Mouse (Mus musculus) left cerebral cortex, adult 8-10 months (tissue): ENCODE results near the gene Oprm1. TPM values are rescaled to one million over a fixed set of nuclear protein-coding genes. Genes with fewer than 3 reads are reported as not detected.

Source experiments
- DNase-seq, 2 experiments: peaks; one replicate each; pipeline ENCODE4 v3.0.0; 2022; ENCODE audit warnings: low spot score in 2 of 2
- total RNA-seq, 4 experiments: library from RNA; stranded (reverse); gene quantifications; 2 replicates each; pipeline ENCODE4 v1.2.4; 2022

The Oprm1 gene
- total RNA-seq, 4 experiments from 2014 or later = 9.7 to 11.6 (median 10.7) TPM

DNA sequence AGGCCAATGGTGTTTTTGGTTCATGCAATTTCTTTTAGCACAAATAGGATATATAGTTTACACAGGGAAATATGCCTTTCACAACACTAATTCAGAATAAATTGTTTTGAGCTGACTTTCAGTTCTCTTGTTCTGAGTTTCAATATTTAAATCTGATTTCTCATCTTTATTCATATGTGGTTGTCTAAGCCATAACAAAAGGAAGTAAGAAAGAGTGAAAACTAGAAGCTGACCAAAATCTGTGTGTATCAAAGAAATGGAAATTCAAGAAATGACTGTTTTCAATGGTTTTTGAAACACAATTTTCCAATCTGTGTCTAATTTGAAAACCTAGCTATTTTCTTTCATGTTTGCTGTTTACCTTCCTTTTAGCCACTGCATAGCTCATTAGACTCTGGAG, 282.7 kb downstream of the Oprm1 start:
- no peak for DNase-seq

DNA sequence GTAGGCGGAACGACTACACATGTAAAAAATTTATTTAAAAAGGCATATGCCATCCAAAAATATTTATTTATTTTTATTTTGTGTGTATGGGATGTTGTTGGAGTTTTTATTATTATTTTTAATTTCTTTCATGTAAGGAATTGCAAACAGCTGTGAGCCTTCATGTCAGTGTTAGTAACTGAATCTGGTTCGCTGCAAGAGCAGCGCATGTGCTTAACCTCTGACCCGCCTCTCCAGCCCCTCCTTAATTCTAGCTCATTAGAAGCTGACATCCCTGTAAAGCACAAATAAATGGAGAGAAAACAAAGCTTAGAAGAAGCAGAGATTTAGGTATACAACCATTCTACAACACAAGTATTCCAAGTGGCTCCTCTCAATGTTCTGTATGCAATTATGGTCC, 285.6 kb downstream of the Oprm1 start:
- DNase-seq = no peak

DNA sequence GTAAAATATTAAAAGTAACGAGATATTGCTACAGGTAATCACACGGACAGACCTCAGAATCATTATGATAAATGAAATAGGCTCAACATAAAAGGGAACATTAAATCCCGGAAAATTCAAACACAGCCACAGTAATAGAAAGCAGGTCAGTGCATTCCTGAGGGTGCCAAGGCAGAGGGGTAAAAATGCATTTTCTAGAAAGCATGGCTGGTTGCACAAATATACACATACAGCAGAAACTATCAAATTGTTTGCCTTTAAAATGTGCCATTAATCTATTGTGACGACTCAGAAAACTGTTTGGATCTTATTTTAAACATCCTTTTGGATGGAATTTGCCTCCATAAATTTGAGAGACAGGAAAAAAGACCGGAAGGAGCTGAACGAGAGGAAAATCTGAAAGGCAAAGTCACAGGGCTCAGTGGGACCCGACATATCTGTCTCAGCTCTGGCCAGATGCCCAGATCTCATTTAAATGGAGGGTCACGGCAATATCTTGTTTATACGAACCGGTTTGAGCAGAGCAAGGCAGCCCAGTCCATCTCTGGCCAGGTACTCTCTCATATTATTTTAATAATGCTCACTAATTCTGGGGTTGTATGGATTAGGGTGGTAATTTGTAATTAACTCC, 289.1 kb downstream of the Oprm1 start:
- no peak for DNase-seq

DNA sequence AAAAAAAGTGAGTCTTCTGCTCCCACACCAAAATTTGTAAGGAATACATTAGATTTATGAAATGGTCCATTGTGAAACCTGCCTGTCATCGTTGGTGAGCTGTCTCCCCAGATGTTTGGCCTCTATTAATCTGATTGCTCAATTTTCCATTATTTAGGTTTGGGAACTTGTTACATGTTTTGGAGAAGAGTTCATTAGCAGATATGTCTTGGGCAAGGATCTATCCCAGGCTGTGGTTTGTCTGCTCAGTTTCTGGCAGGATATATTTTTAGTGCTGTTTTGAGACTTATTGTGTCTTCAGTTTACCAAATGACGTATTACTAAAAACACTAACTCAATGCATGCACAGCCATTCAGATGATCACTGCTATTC, 289.6 kb downstream of the Oprm1 start:
- DNase-seq = no peak

GRCm38 (mm10) chr10:7049901-7050300, 291.6 kb downstream of the Oprm1 start:
- no peak for DNase-seq

DNA sequence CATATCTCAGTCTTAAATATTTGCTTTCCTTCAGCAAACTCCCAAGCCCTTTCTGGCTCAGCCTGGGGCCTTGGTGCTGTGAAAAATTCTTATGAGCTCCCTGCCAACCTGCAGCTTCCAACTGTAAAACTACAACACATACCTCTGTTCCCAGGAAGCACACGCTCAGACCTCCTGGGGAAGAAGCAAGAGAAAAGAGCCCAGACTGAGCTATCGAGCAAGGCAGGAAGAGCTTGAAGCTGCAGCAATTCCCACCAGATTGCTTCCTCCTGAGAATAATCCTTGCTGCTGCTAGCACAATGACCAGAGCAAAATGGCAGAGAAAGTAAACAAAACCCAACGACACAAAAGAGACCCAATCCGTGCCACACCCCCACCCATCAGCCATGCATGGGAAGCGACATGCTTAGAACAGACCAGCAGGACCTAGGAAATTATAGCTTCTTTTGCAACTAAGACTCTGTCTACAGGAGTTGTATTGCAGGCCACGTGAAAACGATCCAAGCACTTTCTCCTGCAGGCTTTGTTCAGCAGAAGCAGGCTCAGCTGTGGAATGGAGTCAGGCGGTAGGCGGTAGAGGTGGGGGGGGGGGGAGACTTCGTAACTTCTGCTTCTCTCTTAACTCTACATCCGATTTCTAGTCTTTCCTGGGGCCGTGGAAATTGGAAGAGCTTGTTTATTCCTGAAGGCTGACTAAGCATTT, 294.2 kb downstream of the Oprm1 start, which contains the start of gene Ipcef1:
Gene Ipcef1, minus strand, starts transcription at position 164 of the 703 bp plus-strand sequence.
- no peak for DNase-seq

DNA sequence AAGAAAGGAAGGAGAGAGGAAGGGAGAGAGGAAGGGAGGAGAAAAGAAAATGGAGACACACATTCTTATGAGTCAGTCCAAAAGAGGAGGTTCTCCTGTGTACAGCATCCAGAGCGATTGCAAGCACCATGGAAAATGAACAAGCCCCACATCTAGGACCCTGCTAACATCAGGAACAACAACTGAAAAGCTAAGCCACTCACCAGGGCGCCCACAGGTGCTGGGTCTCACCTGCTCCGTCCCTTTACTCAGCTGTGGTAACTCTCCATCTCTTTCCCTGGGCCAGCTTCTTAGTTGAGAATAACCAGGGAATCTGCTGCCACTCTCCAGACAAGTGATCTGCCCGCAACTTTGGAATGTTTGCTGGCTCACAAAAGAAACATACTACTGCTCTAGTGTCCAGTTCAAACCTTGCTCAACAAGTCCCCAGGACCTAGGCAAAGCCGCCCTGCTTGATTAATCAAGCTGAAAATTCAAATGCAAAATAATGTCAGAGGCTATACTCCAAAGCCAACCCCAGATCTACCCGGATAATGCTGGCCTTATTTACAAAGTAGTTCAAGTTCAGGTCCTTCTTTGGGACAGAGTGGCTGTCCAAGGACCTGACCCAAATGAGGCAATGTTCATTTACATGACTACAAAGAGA, 296.4 kb downstream of the Oprm1 start:
- no peak for DNase-seq

GRCm38 (mm10) chr10:7057546-7057945, 299.2 kb downstream of the Oprm1 start:
- DNase-seq = no peak

GRCm38 (mm10) chr10:7060326-7060725, 302.0 kb downstream of the Oprm1 start:
- no peak for DNase-seq

DNA sequence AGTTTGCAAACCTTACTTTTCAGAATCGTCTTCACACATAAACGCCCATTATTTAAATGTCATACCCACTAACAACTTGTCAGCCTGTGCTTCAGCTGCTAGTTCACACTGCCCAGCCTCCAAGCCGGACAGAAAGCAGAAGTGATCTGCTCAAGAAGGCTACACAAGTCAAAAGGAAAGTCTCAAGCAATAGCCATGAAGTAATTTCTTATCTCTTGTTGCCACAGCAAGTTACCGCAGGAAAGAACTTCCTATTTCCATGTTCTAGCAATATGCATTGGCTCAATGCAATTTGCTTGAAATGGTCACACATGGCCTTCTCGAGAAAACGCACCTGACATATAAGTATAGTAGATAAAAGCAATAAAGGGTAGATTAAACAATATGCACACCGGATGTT, 304.7 kb downstream of the Oprm1 start:
- DNase-seq = no peak

GRCm38 (mm10) chr10:7063752-7064457, 305.6 kb downstream of the Oprm1 start:
- DNase-seq = peak in 1 of 2 experiments; percentile 32

GRCm38 (mm10) chr10:7068608-7069007, 310.3 kb downstream of the Oprm1 start:
- DNase-seq = no peak

GRCm38 (mm10) chr10:7069090-7069489, 310.8 kb downstream of the Oprm1 start:
- DNase-seq = no peak

GRCm38 (mm10) chr10:7070100-7070835, 312.0 kb downstream of the Oprm1 start:
- DNase-seq = no peak

- DNase-seq = no peak
Measured at GRCm38 (mm10) chr10:7070924-7071323, 312.6 kb downstream of the Oprm1 start.

DNA sequence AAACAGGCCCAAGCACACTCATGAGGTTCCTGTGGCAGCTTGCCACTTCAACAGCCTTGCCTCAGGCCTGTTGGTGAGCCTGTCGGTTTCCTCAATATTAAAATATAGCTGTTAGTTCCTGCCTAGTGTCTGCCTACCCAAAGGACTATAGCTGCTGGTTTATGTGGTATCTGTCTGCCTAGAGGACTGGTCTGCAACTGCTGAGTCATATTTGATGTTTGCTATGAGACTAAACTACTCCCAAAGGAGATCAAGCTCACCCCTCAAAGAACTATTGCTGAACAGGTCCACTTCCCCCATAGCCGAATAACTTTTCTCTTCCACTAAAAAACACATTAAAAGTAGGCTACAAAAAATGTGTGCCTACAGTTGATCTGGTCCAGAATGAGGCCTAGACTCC, 315.9 kb downstream of the Oprm1 start:
- DNase-seq = no peak

DNA sequence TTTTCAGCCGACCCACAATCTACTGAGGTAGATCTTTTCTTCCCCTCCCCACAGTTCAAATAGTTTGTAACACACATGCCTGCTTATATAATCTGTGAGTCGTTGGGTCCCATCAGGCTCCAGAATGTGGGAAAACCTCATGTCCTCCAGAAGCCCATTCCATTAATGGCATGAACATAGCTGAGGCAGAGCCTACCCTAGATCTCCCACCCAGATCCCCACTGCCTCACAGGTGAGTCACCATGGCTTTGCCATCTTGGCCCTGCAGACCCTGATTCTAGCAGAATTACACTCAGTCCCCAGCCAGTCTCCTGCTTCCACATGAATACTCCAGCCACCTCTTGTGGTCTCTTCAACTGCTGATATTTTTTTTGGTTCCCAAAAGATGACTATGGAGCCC, 317.4 kb downstream of the Oprm1 start:
- DNase-seq = no peak

- peak; percentile 33 to 83 for DNase-seq
Measured at GRCm38 (mm10) chr10:7076201-7076600, 317.9 kb downstream of the Oprm1 start.

- DNase-seq = no peak
Measured at GRCm38 (mm10) chr10:7076662-7077211, 318.4 kb downstream of the Oprm1 start.

- DNase-seq = no peak
Measured at GRCm38 (mm10) chr10:7077389-7077808, 319.1 kb downstream of the Oprm1 start.

DNA sequence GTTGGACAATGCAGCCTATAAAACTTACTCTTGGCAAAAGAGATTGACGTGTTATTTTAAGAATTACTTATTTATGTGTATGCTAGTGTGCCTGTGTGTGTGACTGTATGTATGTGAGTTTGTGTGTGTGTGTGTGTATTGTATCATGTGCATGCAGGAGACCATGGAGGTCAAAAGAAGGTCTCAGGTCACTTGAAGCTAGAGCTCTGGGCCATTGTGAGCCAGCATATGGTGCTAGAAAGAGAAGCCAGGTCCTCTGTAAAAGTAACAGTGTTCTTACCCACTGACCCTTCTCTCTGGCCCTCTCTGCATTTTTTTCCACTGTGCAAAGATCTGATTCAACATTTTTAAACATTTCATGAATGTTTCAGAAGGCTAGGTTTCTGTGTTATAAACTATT, 319.7 kb downstream of the Oprm1 start:
- DNase-seq = no peak
